Mouse (Mus musculus) left cerebral cortex, adult 9 months (tissue): ENCODE data around the gene Rnf26.

Source experiments
- DNase-seq, 2 experiments: peaks; one replicate each; pipeline ENCODE4 v3.0.0; 2022; ENCODE audit warnings: low spot score in 2 of 2

Rnf26 gene

GRCm38 (mm10) chr9:44075276-44075995 is 37.9 kb downstream of the Rnf26 start:
- no peak for DNase-seq

GRCm38 (mm10) chr9:44074395-44075275 is 38.7 kb downstream of the Rnf26 start:
- DNase-seq = peak in 1 of 2 experiments; percentile 59

GRCm38 (mm10) chr9:44073115-44073514 is 40.2 kb downstream of the Rnf26 start:
- no peak for DNase-seq

GRCm38 (mm10) chr9:44072599-44072915 is 40.8 kb downstream of the Rnf26 start:
- peak in 1 of 2 experiments; percentile 43 for DNase-seq

- DNase-seq = peak in 1 of 2 experiments; percentile 64
Measured at GRCm38 (mm10) chr9:44071914-44072598, 41.3 kb downstream of the Rnf26 start.

GRCm38 (mm10) chr9:44070844-44071231 is 42.5 kb downstream of the Rnf26 start:
- DNase-seq = no peak

GRCm38 (mm10) chr9:44070113-44070843 is 43.0 kb downstream of the Rnf26 start:
- DNase-seq = no peak

GRCm38 (mm10) chr9:44069252-44069651 is 44.1 kb downstream of the Rnf26 start:
- no peak for DNase-seq

- no peak for DNase-seq
Measured at GRCm38 (mm10) chr9:44067960-44068330, 45.4 kb downstream of the Rnf26 start.

GRCm38 (mm10) chr9:44067241-44067959 is 45.9 kb downstream of the Rnf26 start:
- DNase-seq = peak in 1 of 2 experiments; percentile 19

- peak; percentile 98 to 100 for DNase-seq
Measured at GRCm38 (mm10) chr9:44066785-44067225, 46.5 kb downstream of the Rnf26 start, which contains the start of gene Usp2. Usp2 (plus strand) TSS chr9:44067021.

- DNase-seq = no peak
Measured at GRCm38 (mm10) chr9:44065177-44065576, 48.1 kb downstream of the Rnf26 start.

GRCm38 (mm10) chr9:44058606-44059005 is 54.7 kb downstream of the Rnf26 start:
- no peak for DNase-seq

- DNase-seq = no peak
Measured at GRCm38 (mm10) chr9:44053936-44054335, 59.4 kb downstream of the Rnf26 start.

- no peak for DNase-seq
Measured at GRCm38 (mm10) chr9:44052855-44053254, 60.5 kb downstream of the Rnf26 start.

GRCm38 (mm10) chr9:44049381-44050165 is 63.7 kb downstream of the Rnf26 start:
- peak in 1 of 2 experiments; percentile 100 for DNase-seq

GRCm38 (mm10) chr9:44048541-44049380 is 64.6 kb downstream of the Rnf26 start:
- DNase-seq = peak; percentile 100

GRCm38 (mm10) chr9:44047571-44048490 is 65.5 kb downstream of the Rnf26 start:
- DNase-seq = peak; percentile 94 to 97
